Mouse (Mus musculus): ENCODE results near the gene Smarca2.

DNA sequence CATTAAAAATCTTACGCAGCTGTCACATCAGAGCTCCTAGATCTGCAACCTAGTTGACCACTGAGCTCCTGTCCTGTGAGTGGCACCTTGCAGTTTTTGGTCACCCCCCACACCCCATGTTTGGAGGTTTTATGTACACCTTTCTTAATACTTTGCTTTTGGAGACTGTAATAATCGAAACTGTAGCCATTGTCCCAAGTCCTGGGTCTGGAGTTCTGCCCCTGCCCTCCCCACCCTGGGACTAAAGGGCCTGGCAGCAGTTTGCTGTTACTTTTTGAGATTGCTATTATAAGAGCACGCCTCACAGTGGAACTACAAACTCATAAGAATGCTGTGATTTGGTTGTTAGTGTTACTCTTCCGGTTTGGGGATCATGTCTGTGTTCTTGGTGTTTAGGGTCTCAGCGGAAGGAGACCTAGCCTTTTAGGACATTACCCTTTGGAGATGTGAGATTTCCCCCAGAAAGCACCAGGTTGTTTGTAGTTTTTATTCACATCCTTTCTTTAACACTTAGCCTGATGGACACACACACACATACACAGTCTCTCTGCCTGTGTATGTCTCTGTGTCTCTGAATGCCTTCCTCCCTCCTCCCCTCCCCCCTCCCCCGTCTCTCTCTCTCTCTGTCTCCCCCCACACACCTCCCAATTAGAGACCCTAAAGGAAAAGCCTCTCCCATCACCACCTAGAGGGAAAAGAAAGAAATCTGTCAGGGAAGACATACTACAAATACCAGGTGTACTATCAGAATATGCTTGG is 142.0 kb downstream of the Smarca2 start:
- TF ChIP-seq CEBPB (IDR thresholded peaks at IDR 0.05; ENCODE audit: low read depth) (no peak), CTCF (IDR thresholded peaks at IDR 0.05; ENCODE audit: control insufficient read depth, insufficient read depth, insufficient read length) (no peak), FOSL1 (IDR thresholded peaks at IDR 0.05; ENCODE audit: insufficient read depth, low read length, poor library complexity, severe bottlenecking) (no peak)
